Mouse (Mus musculus) olfactory bulb, adult 2 months (tissue): Measurements from ENCODE around the gene Grk4. TPM values are rescaled to one million over a fixed set of nuclear protein-coding genes. Genes with fewer than 3 reads are reported as not detected.
"Not testable (repeated sequence)": the region's sequence is repeated elsewhere in the genome, so short reads cannot be mapped to it uniquely, and the experiment has no call there.

Source experiments
- H3K27ac ChIP-seq: fragments of 200-500 bp; 2 replicates; pipeline ENCODE4 v1.5.1; 2012; ENCODE audit warnings: low read depth, low read length; ENCODE audit not compliant: insufficient read depth
- H3K4me1 ChIP-seq: fragments of 200-500 bp; 2 replicates; pipeline ENCODE4 v1.6.1; 2012; ENCODE audit warnings: low read length; ENCODE audit not compliant: control insufficient read depth, insufficient read depth
- H3K4me3 ChIP-seq: fragments of 200-500 bp; 2 replicates; pipeline ENCODE4 v1.5.1; 2012; ENCODE audit warnings: mild to moderate bottlenecking, low read depth, low read length, moderate library complexity; ENCODE audit not compliant: insufficient read depth
- CTCF ChIP-seq: fragments of 200-500 bp; IDR thresholded peaks from 2 replicates; pipeline ENCODE4 v1.5.1; 2012; ENCODE audit warnings: low read depth, mild to moderate bottlenecking, low read length, moderate library complexity; ENCODE audit not compliant: insufficient read depth
- POLR2A ChIP-seq: fragments of 200-500 bp; IDR thresholded peaks from 2 replicates; pipeline ENCODE4 v1.6.1; 2012; ENCODE audit warnings: mild to moderate bottlenecking, low read depth, low read length, moderate library complexity; ENCODE audit not compliant: insufficient read depth
- WGBS: fragments of 180-500 bp; shearing (Covaris S2); methylation state at CpG from one replicate; pipeline ENCODE4 v1.1.7; 2018; 5-methylcytosine and 5-hydroxymethylcytosine counted together
- polyA plus RNA-seq: library from polyadenylated mRNA; stranded (reverse); fragments of >200 nt; gene quantifications from 2 replicates; pipeline ENCODE4 v1.2.4, GENCODE M21; 2012; ENCODE audit warnings: low replicate concordance; ENCODE audit not compliant: missing spikeins, insufficient read depth, insufficient read length

Grk4 gene
- polyA plus RNA-seq, 1 experiment = not detected

DNA sequence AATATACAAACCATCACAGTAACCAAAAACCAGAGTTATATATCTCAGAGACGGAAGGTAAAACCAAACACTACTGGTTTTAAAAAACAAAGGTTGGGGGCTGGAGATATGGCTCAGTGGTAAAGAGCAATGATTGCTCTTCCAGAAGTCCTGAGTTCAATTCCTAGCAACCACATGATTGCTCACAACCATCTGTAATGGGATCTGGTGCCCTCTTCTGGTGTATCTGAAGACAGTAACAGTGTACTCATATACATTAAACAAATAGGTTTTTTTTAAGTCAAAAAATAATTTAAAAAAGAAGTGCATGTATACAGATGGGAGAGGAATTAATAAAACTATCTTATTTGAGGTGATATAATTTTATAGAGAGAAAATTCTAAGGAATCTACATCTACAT is 29.7 kb downstream of the Grk4 start:
- TF ChIP-seq POLR2A = no peak
- no peak for TF ChIP-seq CTCF
- 98% methylated on average over 1 of the region's 1 CpGs for WGBS
- Histone ChIP-seq H3K4me3 (no peak overlapping the region), H3K27ac (no peak overlapping the region), H3K4me1 (no peaks in the 10 kb centered on the region)

DNA sequence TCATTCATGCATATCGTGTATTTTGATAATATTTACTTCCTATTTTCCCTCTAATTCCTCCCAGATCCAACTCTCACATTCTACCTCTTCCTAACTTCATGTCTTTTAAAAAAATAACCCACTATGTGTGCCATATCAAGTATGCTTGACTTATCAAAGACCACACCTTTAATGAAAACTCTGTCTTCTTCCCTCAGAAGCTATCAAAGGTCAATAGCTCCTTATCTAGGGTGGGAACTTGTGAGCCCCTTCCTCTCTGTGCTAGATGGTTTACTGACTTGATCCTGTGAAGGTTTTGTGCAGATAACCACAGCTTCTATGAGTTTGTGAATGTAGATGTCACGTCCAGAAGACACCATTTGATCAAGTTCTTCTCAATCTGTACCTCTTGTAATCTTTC is 32.6 kb downstream of the Grk4 start:
- Histone ChIP-seq H3K27ac (no peak overlapping the region), H3K4me3 (no peak overlapping the region), H3K4me1 (no peaks in the 10 kb centered on the region)
- no peak for TF ChIP-seq POLR2A
- TF ChIP-seq CTCF = no peak
- 82% methylated on average over 2 of the region's 2 CpGs for WGBS

DNA sequence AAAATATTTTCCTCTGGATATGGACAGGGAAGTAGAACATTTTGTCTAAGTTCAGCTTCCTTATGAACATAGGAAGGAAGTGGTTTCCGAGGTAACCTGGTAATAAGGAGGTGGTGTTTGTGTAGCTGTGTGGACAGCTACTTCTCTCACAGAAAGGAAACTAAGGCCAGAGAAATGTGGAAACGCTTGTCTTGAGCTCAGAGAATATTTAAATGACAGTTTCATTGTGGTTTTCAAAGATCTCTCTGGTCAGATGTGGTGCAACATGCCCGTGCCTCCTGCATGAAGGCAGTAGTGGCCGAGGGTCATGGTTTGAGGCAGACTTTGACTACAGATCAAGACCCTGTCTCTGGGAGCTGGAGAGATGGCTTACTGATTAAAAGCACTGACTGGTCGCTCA is 35.3 kb downstream of the Grk4 start:
- Histone ChIP-seq H3K4me3 (no peak overlapping the region), H3K4me1 (no peaks in the 10 kb centered on the region), H3K27ac (no peak overlapping the region)
- no peak for TF ChIP-seq POLR2A
- TF ChIP-seq CTCF = no peak
- 80% methylated on average over 5 of the region's 5 CpGs for WGBS

DNA sequence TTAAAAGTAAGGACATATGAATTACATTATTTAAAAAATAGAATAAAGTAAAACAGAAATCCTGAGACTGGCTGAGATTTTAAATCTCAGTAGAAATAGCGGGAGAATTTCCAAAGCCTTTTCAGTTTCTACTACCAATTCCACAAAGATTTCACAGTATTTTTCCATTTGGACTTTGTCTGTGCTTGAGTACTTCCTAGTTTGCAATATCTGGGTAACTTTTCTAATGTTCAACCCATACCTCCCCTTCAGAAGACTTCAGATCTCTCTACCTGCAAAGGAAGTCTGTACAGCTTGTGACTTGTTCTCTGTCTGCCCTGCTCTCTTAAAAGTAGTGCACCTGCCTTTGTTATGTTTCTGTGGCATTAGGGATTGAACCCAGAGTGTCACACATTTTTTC is 48.3 kb downstream of the Grk4 start:
- WGBS = 93% methylated on average over 1 of the region's 1 CpGs
- Histone ChIP-seq H3K27ac (no peak overlapping the region), H3K4me3 (no peak overlapping the region), H3K4me1 (no peaks in the 10 kb centered on the region)
- no peak for TF ChIP-seq CTCF
- no peak for TF ChIP-seq POLR2A

DNA sequence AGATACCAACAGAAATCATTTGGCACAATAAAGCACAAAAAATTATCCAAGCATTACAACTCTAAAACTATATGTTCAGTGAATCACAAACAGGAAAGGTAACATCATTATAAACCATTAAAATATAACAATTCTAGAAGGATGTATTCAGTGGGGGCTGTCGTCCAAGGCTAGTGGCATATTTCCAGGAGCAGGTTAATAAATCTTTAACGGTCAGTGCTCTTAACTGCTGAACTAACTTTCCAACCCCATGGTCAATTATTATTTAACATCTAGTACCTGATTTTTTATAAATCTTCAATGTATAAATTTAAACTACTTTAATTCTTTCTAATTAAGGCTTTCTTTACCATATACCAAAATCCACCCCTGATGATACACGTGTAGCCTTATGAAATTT is 54.2 kb downstream of the Grk4 start:
- WGBS = 85% methylated on average over 3 of the region's 3 CpGs
- H3K27ac ChIP-seq, H3K4me3 ChIP-seq, H3K4me1 ChIP-seq: not testable (repeated sequence)

DNA sequence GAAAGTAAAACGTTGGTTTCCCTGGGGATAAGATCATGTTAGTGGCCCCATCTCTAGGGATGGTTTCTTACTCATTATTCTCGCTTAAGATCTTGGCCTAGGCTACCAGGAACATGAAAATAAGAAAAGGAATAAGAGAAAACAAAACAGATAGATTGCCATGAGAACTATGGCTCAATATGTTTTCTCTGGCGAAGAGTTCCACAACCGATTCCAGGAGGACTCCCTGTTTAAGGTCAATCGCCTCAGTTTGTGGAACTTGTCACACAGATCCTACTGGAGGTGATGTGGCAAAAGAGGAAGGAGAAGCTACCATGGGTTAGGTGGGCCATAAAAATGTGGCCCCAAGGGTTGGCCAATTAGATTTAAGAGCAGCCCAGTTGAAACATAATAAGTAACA is 54.6 kb downstream of the Grk4 start:
- WGBS = 90% methylated on average over 5 of the region's 5 CpGs
- H3K27ac ChIP-seq = no peak overlapping the region
- H3K4me3 ChIP-seq = no peak overlapping the region
- TF ChIP-seq POLR2A = no peak
- no peak for TF ChIP-seq CTCF
- no peaks in the 10 kb centered on the region for H3K4me1 ChIP-seq

DNA sequence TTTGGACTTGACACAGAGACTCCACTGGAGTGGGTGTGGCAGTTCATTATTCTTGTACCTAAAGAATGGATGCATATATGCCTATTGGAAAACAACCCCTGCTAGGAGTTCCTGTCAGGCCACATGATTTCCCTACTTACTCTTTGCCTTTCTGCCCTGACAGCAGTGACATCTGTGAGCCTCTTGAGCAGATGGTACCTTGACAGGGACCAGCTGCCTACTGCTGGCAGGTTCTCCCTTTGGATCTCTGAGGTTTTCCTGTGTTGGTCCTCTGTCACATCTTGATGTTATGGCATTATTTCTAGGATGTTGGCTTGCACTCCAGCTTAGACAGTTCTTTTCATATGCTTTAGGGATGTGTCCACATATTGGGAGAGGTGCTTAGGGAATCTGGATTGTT is 69.0 kb downstream of the Grk4 start:
- TF ChIP-seq POLR2A (no peak), CTCF (no peak)
- no peak overlapping the region for H3K27ac ChIP-seq
- H3K4me3 ChIP-seq = no peak overlapping the region
- H3K4me1 ChIP-seq = no peaks in the 10 kb centered on the region

DNA sequence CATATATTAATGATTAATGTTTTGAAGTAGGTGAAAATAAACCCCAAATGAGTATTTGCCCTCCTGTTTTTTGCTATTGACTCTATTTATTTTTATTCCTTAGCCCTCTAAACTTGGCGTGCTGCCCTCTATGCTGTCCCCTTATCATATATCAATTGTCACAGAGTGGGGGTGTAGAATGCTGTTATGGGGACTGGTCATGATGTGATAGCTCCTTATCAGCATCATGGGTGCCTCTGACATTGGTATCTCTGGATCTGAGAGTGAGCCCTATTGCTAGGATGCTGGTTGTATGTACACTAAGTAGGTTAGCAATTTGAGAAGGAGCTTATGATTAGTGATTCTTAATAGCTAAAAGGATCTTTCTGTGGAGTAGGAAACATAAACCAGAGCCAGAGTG is 70.1 kb downstream of the Grk4 start:
- TF ChIP-seq POLR2A (no peak), CTCF (no peak)
- H3K4me3 ChIP-seq = no peak overlapping the region
- H3K27ac ChIP-seq = no peak overlapping the region
- WGBS = 81% methylated on average over 1 of the region's 1 CpGs
- H3K4me1 ChIP-seq = no peaks in the 10 kb centered on the region

DNA sequence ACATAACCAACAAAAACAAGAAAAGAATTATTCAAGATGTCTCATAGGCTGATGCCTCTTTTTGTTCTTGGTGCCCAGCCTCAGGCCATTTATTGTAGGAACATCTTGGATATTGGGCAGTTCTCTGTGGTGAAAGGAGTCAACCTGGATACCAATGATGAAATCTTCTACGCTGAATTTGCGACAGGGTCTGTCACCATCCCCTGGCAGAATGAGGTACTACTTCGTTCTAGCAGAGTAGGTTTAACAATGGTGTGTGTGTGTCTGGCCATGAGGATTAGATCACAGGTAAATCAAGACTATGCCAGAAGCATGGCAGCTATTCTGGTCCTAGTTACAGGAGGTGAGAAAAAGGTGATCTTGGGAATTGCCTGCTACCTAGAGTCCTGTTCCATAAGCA is 91.3 kb downstream of the Grk4 start:
- no peak overlapping the region for H3K27ac ChIP-seq
- no peaks in the 10 kb centered on the region for H3K4me1 ChIP-seq
- TF ChIP-seq POLR2A (no peak), CTCF (no peak)
- H3K4me3 ChIP-seq = no peak overlapping the region
- 67% methylated on average over 3 of the region's 3 CpGs for WGBS

DNA sequence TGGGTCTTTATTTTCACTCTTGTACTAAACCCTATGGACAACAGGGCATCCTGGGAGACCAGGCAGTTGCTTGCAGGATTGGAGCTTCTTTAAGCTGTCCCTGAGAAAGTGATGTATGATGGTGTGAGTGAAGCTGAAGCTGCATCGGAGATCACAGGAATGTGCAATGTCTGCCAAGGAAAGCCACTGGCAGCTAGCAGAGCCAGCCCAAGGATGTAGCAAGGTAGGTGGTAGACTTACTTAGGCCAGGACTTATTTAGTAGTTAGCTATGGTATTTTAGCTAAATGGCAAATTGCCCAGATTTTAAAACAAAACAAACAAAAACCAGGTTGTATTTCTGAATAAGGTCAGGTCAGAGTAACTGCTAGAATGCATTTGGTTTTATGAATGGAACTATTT is 98.6 kb downstream of the Grk4 start:
- Histone ChIP-seq H3K4me3 (no peak overlapping the region), H3K4me1 (peaks cover 5% of the 10 kb centered on the region), H3K27ac (no peak overlapping the region)
- no peak for TF ChIP-seq CTCF
- no peak for TF ChIP-seq POLR2A
- WGBS = 81% methylated on average over 1 of the region's 1 CpGs
